Mouse (Mus musculus) right cerebral cortex, adult 2 months (tissue): Measurements from ENCODE around the gene 4930447C04Rik.
A peak's percentile ranks its signal among the peaks of the same experiment; 100 is the strongest.

Experiments
- DNase-seq, 2 experiments: peaks; one replicate each; pipeline ENCODE4 v3.0.0; 2021 to 2022; ENCODE audit warnings: low spot score in 2 of 2

Gene 4930447C04Rik

DNA sequence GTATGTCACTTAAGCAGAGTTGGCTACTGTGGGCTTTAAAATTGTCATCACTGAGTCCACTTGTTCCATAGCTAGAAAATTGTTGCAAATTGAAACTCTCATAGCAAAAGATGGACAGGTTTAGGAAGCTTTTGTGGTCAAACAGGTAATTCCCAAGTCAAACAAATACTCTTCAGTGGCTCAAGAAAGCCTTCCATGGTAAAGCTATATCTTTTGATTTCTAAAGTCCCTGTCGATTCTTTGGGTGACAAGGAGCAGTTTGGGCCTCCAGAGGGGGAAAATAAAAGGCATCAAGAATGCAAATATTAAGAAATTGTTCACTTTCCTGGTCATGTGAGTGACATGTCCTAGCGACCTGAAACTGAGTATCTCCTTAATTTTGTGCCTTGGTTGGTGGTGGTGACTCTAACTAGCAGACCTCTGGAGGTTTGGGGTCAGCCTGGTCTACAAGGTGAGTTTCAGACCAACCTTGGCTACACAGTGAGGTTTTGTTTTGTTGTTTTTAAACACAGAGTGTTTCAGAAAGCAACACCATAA, 3.1 kb upstream of the 4930447C04Rik start:
- DNase-seq: no peak

DNA sequence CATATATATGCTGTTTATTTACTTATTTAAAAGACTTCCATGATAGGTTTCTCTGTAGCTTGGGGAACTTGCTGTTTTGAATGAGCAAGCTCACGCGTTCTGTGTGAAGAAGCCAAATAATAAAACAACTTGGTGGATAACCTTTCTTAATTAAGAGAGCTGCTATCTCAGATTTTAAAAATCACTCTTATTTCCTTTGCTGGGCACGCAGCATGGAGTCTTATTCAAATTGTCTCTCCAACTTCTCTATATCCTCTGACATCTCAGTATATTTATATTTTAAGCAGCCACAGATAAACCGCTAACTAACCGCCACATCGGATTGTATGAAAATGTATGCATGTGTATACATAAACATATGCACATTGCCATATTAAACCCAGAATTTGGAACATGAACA, 1.6 kb upstream of the 4930447C04Rik start:
- no peak for DNase-seq

- no peak for DNase-seq
Observed at GRCm38 (mm10) chr12:72941398-72942051, 951 bp upstream of the 4930447C04Rik start.

GRCm38 (mm10) chr12:72940822-72941397, 336 bp upstream of the 4930447C04Rik start:
- peak in 1 of 2 experiments; percentile 17 for DNase-seq

DNA sequence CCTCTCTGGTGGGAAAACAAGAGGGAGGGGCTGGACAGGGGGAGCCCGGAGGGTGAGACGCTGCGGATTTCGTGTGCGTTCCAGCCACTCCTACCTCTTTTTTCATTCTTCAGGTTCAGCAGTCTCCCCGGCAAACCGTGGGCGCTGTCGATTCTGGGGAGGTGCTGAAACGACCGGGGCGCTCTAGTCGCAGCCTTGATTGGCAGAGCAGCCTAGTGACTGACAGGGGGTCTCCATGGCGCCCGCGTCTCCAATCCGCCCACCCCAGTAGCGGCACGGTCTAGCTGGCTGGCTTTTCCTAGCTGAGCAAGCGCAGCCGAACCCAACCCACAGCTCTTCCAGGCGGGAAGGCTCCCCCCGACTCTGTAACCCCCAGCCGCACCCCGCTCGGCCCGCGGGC, 958 bp downstream of the 4930447C04Rik start, which contains the start of gene Six6:
Gene Six6, plus strand, starts transcription at position 277 of the 400 bp plus-strand sequence.
- no peak for DNase-seq

- DNase-seq: no peak
Observed at GRCm38 (mm10) chr12:72938600-72939490, 1.7 kb downstream of the 4930447C04Rik start.

GRCm38 (mm10) chr12:72938176-72938575, 2.4 kb downstream of the 4930447C04Rik start:
- DNase-seq: no peak

DNA sequence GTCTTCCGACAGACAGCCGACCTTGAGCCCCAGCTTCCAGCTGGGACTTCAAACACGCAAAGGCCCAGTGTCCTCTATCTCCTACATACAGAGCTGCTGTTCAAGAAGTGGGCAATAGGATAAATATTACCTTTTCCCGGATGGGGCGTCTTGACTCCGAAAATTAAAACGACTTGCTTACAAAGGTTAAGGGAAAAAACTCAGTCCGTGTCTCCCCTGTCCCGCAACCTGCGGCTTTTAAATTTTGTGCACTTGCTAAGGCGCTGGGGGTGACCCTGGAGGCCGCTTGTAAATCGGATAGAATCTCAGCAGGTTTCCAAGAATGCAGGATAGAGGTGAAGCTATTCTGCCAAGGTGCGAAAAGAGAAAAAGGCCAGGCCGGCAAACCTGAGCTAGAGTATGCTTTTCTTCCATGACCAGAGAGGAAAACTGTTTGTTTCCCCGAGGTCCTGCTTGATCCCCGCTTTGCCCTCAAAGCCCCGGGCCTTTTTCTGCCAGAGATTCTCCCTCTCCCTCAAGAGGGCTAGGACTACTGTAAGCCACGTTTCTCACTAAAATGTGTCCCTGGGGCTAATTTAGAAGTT, 2.9 kb downstream of the 4930447C04Rik start:
- DNase-seq: no peak

DNA sequence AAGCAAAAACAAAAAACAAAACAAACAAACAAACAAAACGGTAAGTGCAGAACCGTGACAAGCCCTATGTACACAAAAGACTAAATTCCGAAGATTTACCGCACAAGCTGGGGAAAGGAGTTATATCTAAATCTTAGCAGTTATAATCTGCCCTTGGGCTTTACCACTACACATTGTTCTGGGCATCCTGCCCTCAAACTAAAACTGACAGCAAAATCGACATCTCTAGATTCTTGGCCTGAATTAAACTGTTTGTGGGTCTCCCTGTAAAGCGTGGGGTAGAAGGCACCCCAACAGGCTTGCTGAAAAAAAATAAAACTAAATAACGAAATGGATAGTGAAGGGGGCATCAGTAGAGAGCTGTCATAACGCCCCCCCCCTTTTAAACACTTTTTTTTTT, 3.8 kb downstream of the 4930447C04Rik start:
- DNase-seq: no peak

DNA sequence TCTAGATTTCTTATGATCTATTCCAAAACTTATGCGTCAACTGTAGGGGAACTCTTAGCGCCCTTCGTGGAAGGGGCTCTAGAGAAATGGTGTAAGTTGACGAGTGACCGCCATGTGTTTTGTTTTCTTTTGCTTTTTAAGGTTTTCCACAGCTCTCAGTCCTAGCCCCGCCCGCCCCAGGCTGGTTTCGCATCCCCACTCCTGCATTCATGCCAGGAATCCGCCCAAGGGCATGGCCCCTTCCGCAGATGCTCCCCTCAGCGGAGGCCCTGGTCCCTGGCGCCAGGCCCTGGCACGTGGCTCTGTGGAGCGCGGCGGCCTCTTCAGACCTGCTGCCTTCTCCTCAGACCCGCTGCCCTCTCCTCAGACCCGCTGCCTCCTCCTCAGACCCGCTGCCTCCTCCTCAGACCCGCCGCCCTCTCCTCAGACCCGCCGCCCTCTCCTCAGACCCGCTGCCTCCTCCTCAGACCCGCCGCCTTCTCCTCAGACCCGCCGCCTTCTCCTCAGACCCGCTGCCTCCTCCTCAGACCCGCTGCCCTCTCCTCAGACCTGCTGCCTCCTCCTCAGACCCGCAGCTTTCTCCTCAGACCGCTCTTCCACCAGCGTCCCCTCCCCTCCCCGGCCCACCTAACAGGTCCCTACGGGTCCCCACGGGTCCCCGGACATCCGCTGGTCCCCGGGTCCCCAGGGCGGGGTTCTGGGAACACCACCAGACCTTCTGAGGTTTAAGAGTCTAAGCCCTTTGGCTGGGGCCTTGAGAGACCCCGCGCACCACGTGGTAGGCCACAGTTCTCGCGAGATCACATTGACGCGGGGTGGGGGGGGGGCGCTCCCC, 23.2 kb downstream of the 4930447C04Rik start:
- DNase-seq: no peak

DNA sequence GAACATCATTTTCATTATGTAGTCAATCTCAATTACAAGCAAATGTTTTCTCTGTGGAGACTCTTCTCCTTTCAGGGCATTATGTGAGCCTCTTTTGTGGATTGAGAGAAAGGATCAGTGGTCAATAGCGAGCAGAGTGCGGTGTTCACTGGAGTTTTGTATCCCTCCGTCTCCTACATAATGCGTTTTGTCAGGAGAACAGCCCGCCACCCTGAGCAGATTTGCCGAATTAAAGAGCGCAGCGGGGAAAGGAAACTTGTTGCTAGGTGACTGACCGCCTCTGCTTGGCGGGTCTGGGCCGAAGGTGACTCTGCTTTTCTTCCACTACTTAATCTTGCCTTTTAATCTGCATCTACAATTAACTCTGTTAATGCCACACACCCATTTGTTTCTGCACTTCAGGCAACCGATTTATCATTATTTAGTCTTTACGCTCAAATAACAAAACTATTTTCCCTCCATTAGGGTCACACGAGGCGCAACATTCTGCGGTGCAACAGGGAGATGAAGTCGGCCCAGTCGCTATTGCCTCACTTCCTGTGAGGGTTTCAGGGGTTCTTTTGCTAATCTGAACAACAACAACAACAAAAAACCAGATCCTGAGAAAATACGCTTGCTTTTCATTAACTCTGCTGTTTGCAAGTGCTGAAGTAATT, 86.1 kb downstream of the 4930447C04Rik start:
- no peak for DNase-seq

DNA sequence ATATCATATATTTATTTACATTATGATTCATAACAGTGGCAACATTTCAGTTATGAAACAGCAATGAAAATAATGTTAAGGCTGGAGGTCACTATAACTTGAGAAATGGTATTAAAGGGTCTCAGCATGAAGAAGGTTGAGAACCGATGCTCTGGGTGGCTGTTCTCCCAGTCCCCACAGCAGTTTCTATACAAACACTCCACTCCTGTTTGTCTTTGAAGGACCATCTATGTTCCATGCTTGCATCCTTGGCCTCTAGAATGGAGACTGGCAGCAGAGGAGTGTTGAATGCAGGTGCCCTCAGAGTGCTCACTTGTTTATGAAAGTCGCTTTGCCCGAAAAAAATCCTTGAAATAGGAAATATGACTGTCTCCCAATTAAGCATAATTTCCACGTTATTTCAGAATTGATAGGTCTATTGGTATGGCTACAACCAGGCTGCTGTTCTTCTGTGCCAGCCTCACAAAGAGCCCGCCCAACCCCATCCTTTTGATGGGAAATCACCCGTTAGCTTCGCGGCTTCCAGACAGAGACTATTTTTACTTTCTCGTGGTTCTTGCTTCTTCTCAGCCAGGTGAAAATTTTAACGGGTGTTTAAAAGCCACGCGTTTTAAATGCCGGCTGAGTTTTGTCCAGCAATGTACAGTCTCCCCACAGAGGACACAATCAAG, 87.0 kb downstream of the 4930447C04Rik start:
- DNase-seq: no peak

DNA sequence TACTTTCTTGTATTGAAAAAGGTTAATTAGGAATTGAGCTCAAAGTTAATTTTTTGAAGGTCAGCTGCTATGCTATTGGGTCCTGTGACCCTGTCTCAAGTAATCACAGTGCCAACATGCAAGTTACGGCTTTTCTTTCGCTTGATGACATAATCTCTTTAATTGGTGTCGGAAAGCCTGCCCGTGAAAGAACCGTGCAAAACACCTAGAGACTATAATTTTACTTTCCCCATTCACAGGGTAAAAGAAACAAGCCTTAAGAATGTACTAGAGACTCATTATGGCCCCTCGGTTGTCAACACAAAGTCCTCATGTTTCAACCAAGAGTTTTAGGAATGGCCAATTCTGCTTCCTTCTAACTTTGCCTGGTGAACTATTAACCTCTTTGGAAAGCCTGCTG, 88.3 kb downstream of the 4930447C04Rik start:
- DNase-seq: no peak

DNA sequence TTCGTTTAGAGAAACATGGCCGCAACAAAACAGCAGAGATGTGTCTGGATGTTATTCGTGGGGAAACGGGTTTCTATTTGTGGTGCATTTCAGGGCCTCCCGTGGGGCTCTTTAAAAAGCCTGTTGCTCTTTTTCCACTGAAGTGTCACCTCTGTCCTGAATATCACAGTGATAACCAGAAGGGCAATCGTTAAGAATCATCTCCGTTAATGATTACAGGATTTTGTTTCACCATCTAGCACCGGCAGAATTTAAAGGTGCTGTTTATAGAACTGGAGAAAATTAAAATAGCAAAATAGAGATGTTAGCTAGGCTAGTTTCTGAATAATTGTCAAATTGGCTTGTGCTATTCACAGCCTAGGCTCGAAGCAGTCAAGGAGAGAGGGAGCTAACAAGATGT, 90.4 kb downstream of the 4930447C04Rik start:
- DNase-seq: no peak

GRCm38 (mm10) chr12:72847725-72848124, 92.8 kb downstream of the 4930447C04Rik start:
- peak; percentile 44 to 59 for DNase-seq

GRCm38 (mm10) chr12:72845946-72846345, 94.6 kb downstream of the 4930447C04Rik start:
- no peak for DNase-seq

DNA sequence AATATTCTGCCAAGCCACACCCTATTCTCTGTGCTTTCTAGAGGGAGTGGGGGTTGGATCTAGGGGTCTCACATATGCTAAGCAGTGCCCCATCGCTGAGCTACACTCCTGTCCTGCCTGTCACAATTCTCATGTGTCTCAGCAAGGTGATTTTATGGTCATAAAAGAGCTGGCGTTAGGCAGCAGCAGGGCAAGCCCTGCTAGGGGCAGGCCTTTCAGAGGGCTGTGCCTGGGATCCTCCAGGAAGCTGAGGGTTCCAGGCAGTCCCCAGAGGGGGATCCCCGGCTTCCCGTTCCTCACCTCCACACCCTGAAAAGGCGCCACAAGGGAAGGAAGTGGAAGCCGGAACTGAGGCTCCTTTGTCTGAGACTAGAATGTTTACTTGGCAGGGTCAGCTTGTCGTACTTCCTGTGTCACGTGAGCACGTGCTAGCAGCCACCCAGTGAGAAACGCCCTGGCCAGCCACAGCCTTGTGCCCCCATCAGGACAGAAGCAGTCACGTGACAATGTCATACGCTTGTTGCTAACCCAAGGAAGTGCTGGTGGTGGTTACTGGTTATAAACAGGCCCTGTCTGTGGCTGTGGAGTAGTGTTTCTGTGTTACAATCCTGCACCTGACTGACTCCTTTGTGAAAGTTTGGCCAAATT, 96.5 kb downstream of the 4930447C04Rik start:
- no peak for DNase-seq

GRCm38 (mm10) chr12:72843555-72843954, 97.0 kb downstream of the 4930447C04Rik start:
- no peak for DNase-seq

DNA sequence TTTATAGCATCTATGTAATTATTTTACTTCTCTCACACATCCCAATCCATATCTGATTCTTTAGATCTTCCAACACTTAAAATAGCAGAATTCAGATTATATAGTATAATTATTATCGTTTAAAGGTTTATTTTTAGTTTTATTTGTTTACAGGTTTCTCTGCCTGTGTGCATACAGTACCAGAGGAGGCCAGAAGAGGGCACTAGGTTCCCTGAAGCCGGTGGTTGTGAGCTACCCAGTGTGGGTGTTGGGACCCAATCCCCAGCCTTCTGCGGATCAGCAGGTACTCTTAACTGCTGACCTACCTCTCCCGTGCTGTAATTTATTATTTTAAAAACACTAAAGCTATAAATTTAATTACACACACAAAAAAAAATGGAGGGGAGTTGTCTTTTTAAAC, 97.4 kb downstream of the 4930447C04Rik start:
- no peak for DNase-seq
